Mouse (Mus musculus) heart, postnatal 25 days (tissue): Measurements from ENCODE around the gene Tarbp1. TPM values are rescaled to one million over a fixed set of nuclear protein-coding genes. Genes with fewer than 3 reads are reported as not detected.
A peak's percentile ranks its signal among the peaks of the same experiment; 100 is the strongest.
"Not testable (repeated sequence)": the region's sequence is repeated elsewhere in the genome, so short reads cannot be mapped to it uniquely, and the experiment has no call there.

Source experiments
- DNase-seq: peaks from one replicate; pipeline ENCODE4 v3.0.0; 2022; ENCODE audit warnings: low spot score
- intact Hi-C: fragments of 180-260 bp; cut with DNase I; formaldehyde crosslinking; loops from one replicate; pipeline ENCODE4 v1.15.1; 2025
- total RNA-seq, 2 experiments: library from RNA; stranded (reverse); gene quantifications; 2 replicates each; pipeline ENCODE4 v1.2.3; 2021

Gene Tarbp1
- total RNA-seq, 2 experiments from 2014 or later: 4.0 to 5.1 TPM

DNA sequence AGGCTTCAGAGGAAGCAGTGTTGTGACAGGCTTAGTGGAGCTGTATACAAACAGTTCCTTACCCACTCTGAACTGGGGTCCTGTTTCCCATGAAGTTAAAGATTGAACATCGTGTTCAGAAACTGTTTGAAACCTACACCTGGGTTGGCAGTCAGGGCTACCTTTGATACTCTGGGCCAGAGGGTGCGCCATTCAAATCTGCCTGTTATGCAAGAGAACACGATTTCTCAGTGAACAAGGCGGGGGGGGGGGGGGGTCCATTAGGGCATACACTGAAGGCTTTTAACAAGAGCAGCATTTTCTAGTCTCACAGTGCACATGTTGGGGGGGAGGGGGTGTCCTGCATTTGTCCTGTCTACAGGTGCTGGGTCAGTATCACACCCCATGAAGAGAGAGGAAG is 50.7 kb downstream of the Tarbp1 start:
- DNase-seq: no peak
- intact Hi-C loops: loop anchor here (5.0 kb wide), 1 partner anchor 523 kb away; the partner anchor contains the start of gene Tomm20

- intact Hi-C loops: loop anchor here (5.0 kb wide), 1 partner anchor 524 kb away; the partner anchor contains the start of gene Tomm20
Measured at GRCm38 (mm10) chr8:126422920-126423300, 52.0 kb downstream of the Tarbp1 start.

DNA sequence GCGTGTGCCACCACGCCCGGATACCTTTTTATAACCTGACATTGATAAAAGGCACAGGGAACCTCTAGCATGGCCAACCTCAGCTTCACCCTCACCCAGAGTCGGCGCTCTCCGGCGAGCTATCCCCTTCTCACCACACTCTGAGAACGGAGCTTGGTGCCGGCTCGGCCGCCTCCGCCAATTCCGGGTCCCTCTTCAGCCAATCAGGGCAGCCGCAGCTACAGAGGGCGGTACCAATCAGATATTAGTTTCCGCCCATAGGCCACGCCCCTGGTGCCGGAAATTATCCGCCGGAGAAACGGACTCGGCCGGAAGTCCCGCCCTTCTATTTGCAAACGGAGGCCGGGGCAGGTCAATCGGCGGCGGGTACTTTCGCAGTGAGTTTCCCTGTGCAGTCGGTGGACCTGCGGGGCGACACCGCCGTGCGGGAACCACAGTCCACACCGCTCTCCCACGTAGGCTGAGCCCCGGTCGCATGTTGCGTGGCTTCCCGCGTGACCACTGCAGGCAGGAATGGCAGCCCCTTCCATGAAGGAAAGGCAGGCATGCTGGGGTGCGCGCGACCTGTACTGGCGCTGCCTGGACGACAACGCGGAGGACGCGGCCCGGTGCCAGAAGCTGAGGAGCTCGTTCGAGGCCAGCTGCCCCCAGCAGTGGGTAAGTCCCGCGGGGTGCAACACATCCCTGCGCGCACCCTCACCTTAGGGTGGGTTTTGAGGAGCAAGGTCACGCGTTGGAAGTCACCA is 52.5 kb downstream of the Tarbp1 start, which contains the start of gene Coa6:
TSS of gene Coa6 (plus strand) at position 342 of the 746 bp plus-strand sequence.
- intact Hi-C loops: loop anchor here (5.0 kb wide), 1 partner anchor 525 kb away; the partner anchor contains the start of gene Tomm20
- peak; percentile 94 for DNase-seq

More at GRCm38 (mm10) chr8:126422920-126423300, 52.0 kb downstream of the Tarbp1 start:
- no peak for DNase-seq

DNA sequence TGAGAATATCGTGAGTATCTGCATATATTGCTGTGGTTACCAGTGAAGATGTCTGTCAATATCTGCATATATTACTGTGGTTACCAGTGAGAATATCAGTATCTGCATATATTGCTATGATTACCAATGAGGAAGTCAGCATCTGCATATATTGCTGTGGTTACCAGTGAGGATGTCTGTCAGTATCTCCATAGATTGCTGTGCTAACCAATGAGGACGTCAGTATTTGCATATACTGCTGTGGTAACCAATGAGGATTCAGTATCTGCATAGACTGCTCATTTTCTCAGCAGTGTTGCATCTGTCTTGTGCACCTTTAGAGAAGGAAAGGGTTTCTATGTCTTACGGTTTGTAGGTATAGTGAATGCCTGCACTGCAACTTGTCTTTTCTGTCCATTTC is 54.0 kb downstream of the Tarbp1 start:
- intact Hi-C loops: loop anchor here (5.0 kb wide), 1 partner anchor 526 kb away; the partner anchor contains the start of gene Tomm20
- no peak for DNase-seq

- no peak for DNase-seq
- intact Hi-C loops: no loop called here
Measured at GRCm38 (mm10) chr8:126405030-126405429, 69.8 kb downstream of the Tarbp1 start.

DNA sequence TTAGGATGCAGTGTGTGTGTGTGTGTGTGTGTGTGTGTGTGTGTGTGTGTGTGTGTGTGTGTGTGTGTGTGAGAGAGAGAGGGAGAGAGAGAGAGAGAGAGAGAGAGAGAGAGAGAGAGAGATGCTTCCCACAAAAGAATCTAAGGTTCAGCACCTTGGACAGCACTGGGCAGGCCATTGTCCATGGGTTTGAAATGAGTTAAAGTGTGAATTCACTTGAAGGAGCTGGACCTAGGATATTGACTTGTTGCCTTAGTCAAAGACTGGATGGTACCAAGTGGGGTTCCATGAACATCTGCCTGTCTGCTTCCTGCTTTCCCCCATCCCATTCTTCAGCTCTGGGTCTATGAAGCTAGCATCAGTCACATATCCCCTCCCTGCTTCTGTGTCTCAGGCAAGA is 70.3 kb downstream of the Tarbp1 start:
- intact Hi-C loops, DNase-seq: not testable (repeated sequence)

DNA sequence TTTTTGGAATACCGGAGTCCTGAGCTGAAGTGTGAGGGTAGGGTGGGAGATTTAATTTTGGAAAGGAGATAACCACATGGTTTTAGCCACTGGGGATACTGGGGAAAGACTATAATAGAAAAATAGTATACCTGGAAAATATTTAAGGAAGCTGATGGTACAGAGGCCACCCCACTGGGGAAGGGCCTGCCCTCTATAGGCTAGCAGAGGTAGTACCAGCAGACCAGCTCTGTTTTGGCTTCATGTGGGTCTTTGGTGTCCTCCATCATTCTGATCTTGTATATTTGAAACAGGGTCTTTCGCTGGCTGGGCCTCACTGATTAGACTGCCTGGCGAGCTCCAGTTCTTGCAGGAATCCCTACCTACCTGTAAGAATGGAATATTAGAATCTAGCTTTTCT is 76.5 kb downstream of the Tarbp1 start:
- DNase-seq: no peak
- intact Hi-C loops: no loop called here

DNA sequence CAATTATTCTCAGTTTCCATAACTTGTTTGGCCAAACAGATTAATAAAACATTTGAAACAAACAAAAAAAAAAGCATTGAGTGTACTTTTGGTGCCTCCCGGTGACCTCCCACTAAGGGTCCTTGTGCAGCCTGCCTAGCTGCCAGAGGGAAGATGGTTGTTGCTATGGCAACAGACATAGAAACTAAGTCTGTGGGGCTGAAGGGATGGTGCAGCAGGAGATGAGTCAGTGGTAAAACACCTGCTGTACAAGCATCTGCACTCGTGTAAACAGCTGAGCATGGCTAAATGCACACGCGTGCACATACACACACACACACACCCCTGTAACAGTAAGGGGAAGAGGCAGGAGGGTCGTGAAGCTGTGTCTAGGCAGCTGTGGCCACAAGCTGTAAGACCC is 78.9 kb downstream of the Tarbp1 start:
- no peak for DNase-seq
- intact Hi-C loops: no loop called here

DNA sequence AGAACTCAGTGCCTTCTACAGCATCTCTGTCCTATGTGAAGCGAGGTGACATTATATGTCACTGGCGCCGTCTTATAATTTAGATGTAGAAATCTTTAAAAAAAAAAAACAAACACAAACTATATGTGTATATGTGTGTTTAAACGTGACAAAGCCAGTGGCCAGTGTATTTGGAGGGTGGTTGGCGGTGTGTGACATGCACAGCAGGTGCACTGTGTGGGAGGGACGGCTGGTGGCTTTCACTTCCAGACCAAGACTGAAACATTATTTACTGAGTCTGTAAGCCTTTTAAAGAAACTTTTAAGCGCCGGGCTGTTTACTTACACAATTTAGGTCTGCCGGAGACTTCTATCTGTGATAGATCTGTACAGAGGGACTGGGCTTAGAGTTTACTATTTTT is 79.5 kb downstream of the Tarbp1 start:
- intact Hi-C loops: no loop called here
- DNase-seq: no peak

- intact Hi-C loops: no loop called here
- no peak for DNase-seq
Measured at GRCm38 (mm10) chr8:126391541-126391940, 83.3 kb downstream of the Tarbp1 start.

DNA sequence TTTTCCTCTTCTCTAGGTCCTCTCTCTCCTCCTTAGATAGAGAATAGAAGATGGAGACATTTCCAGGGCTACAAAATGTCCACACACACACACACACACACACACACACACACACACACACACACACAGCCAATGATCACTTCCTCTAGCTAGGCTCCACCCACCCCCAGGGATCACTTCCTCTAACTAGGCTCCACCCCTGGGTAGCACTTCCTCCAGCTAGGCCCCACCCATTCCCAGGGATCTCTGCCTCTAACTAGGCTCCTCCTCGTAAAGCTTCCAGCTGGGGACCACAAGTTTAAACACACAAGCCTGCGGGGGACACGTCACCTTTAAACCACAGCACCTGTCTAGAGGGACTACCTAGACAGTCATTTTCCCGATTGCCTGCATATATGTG is 87.3 kb downstream of the Tarbp1 start:
- intact Hi-C loops: no loop called here
- no peak for DNase-seq

- DNase-seq: no peak
- intact Hi-C loops: no loop called here
Measured at GRCm38 (mm10) chr8:126382749-126383148, 92.1 kb downstream of the Tarbp1 start.

GRCm38 (mm10) chr8:126382216-126382615 is 92.6 kb downstream of the Tarbp1 start:
- intact Hi-C loops: no loop called here
- DNase-seq: no peak

DNA sequence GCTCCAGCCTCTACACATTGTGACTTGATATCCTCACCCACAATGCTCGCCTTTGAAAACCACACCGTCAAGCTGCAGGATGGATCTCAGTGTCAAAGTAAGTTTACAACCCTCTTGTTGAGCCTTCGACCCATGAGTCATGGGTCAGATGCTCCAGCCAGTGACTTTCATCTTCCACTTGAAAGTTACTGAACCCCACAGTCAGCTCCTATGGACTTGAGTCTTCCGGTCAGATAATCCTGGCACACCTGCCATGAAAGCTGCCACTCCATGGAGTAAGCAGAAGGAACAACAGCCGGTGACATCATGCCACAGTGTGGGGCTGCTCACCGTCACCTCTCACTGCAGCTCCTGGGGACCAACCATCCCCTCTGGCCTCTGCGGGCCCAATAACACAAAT is 93.6 kb downstream of the Tarbp1 start:
- no peak for DNase-seq
- intact Hi-C loops: no loop called here

DNA sequence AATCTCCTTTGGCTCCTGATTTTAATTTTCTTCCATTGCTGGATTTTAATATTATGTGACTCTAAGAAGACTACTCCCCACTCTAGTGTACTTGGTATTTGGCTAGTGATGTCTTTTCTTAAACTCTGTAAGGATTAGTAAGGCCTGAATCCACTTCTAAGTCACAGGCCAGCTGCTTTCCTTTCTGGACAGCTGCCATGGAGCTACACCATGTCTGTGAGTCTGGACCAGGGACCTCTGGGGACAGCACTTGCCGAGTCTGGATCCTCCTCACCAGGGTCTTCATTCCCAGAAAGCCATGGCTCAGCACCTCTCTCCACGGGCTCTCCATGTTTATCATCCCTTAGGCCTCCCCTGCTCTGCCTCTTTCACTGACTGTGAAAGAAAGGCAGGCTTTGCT is 94.7 kb downstream of the Tarbp1 start:
- intact Hi-C loops: no loop called here
- DNase-seq: no peak

- no peak for DNase-seq
- intact Hi-C loops: no loop called here
Measured at GRCm38 (mm10) chr8:126379580-126379979, 95.3 kb downstream of the Tarbp1 start.

Other genes with a start within 250 kb of the Tarbp1 start
- gene Slc35f3, start 176.5 kb downstream of the Tarbp1 start, total RNA-seq: under 1 TPM in 1 of 2 experiments, not detected in 1; 0.11 TPM
- gene Coa6, start 52.5 kb downstream of the Tarbp1 start, total RNA-seq: 10 to 100 TPM; 24.8 to 26.2 TPM
- 10 to 100 TPM; 63.9 to 71.4 TPM for gene Irf2bp2, start 118.9 kb upstream of the Tarbp1 start, total RNA-seq